In genomic region chr1:95665951-95666484, GRCm38 (mm10) we compare ENCODE assay signal across 8 mouse cellular contexts. TPM values are rescaled to one million over a fixed set of nuclear protein-coding genes. Genes with fewer than 3 reads are reported as not detected.
DNase-seq lines count a peak whose midpoint lies in the region; ATAC-seq lines count a peak whose summit lies in the region.

No protein-coding gene starts in this region.

- H3K36me3 ChIP-seq in forebrain, embryonic 10.5 days (replicated peaks), result no peaks in the 10 kb centered on the region
- H3K36me3 ChIP-seq in limb, embryonic 12.5 days, result no peaks in the 10 kb centered on the region
- H3K36me3 ChIP-seq in midbrain, embryonic 12.5 days, result no peaks in the 10 kb centered on the region
- no peaks in the 10 kb centered on the region for H3K36me3 ChIP-seq in splenic B cell, adult 2 months (ENCODE audit: control insufficient read depth, insufficient read depth, low read length, poor library complexity, severe bottlenecking)

- peak overlapping the region; percentile 91 for H3K4me2 ChIP-seq in limb, embryonic 12.5 days
- peak overlapping the region; percentile 79 for H3K4me2 ChIP-seq in midbrain, embryonic 12.5 days (replicated peaks)

- peak overlapping the region; percentile 72 for H3K27ac ChIP-seq in forebrain, embryonic 10.5 days
- H3K27ac ChIP-seq in limb, embryonic 12.5 days, result no peak overlapping the region
- peak overlapping the region; percentile 67 for H3K27ac ChIP-seq in midbrain, embryonic 12.5 days (replicated peaks)

- ATAC-seq in hematopoietic stem cell, adult 5-6 weeks (replicated peaks in 1 of 2; ENCODE audit: insufficient read depth in 1 of 2, low FRiP score in 2 of 2, low TSS enrichment in 1 of 2, low read depth in 1 of 2, poor library complexity in 2 of 2, severe bottlenecking in 2 of 2), result peak; percentile 0 to 6; a peak in 2 of 4 replicates
- no peak for ATAC-seq in limb, embryonic 12.5 days (ENCODE audit: insufficient number of reproducible peaks, insufficient read depth, low FRiP score, low TSS enrichment, low read depth)
- 0 out of 2 replicates have a peak, but pooled peaks have one; percentile 4 for ATAC-seq in midbrain, embryonic 12.5 days (ENCODE audit: low FRiP score, low read depth)
- no peak for ATAC-seq in erythroblast, adult 5-6 weeks (replicated peaks; ENCODE audit: low FRiP score, poor library complexity, severe bottlenecking)

- H3K4me1 ChIP-seq in forebrain, embryonic 10.5 days, result peaks cover 25% of the 10 kb centered on the region
- H3K4me1 ChIP-seq in limb, embryonic 12.5 days (replicated peaks), result peaks cover 18% of the 10 kb centered on the region; the same call in 1 of the 2 replicates
- H3K4me1 ChIP-seq in midbrain, embryonic 12.5 days, result peaks cover 11% of the 10 kb centered on the region; the same call in 1 of the 2 replicates

- H3K9me3 ChIP-seq in forebrain, embryonic 10.5 days, result no peaks in the 10 kb centered on the region
- H3K9me3 ChIP-seq in limb, embryonic 12.5 days, result no peaks in the 10 kb centered on the region
- H3K9me3 ChIP-seq in midbrain, embryonic 12.5 days, result no peaks in the 10 kb centered on the region

- H3K4me3 ChIP-seq in forebrain, embryonic 10.5 days, result peak overlapping the region; percentile 66
- peak overlapping the region; percentile 53 for H3K4me3 ChIP-seq in limb, embryonic 12.5 days (replicated peaks)
- peak overlapping the region; percentile 68 for H3K4me3 ChIP-seq in midbrain, embryonic 12.5 days

- intact Hi-C loops in left cerebral cortex, postnatal 25 days (cut with DNase I), result loop anchor here (2.0 kb wide), 1 partner anchor 351 kb away; no protein-coding TSS in a partner anchor

- 2% methylated on average over 17 of the region's 17 CpGs for WGBS in forebrain, embryonic 10.5 days
- 2% methylated on average over 17 of the region's 17 CpGs for WGBS in limb, embryonic 12.5 days
- WGBS in midbrain, embryonic 12.5 days, result 2% methylated on average over 17 of the region's 17 CpGs

- peak; percentile 9 to 10 for DNase-seq in left cerebral cortex, postnatal 25 days (ENCODE audit: low spot score in 2 of 2)
- no peak for DNase-seq in left cerebral cortex, adult 8-10 months (ENCODE audit: low spot score in 2 of 2)
- peak; percentile 38 for DNase-seq in forebrain, embryonic 10.5 days (ENCODE audit: extremely low spot score, low spot score)
- DNase-seq in splenic B cell, adult 2 months (ENCODE audit: low read depth, low spot score), result peak; percentile 66

- H3K27me3 ChIP-seq in forebrain, embryonic 10.5 days (ENCODE audit: poor library complexity, severe bottlenecking), result peaks cover 19% of the 10 kb centered on the region
- peaks cover 34% of the 10 kb centered on the region for H3K27me3 ChIP-seq in limb, embryonic 12.5 days
- H3K27me3 ChIP-seq in midbrain, embryonic 12.5 days, result 0 out of 2 replicates have a peak, but pooled peaks cover 5% of the 10 kb centered on the region
- H3K27me3 ChIP-seq in splenic B cell, adult 2 months (ENCODE audit: control insufficient read depth, insufficient read depth, low read length, poor library complexity, severe bottlenecking), result no peaks in the 10 kb centered on the region

- H3K9ac ChIP-seq in limb, embryonic 12.5 days (replicated peaks), result no peak overlapping the region; the same call in 1 of the 2 replicates
- peak overlapping the region; percentile 76 for H3K9ac ChIP-seq in midbrain, embryonic 12.5 days (replicated peaks)

RNA-seq across cellular contexts. Expression of gene St8sia4, which starts 1.4 kb away (rescaled TPM):
- 10 to 100 TPM in 1 of 2 experiments, 1 to 10 TPM in 1; 9.8 to 10.7 TPM for total RNA-seq in left cerebral cortex, postnatal 25 days (2021)
- 10 to 100 TPM in 3 of 4 experiments, 1 to 10 TPM in 1; 8.6 to 10.8 (median 10.0) TPM for total RNA-seq in left cerebral cortex, adult 8-10 months (2022)
- polyA plus RNA-seq in forebrain, embryonic 10.5 days (2016; fragmentation: Nextera tagmentation; extraction: Ambion mirVana), result 5.6 and 6.2 TPM in 2 replicates
- total RNA-seq in hematopoietic stem cell, adult 5-6 weeks (2017), result 84.7 and 112 TPM in 2 replicates
- polyA plus RNA-seq in limb, embryonic 12.5 days (2016; fragmentation: Nextera tagmentation; extraction: Ambion mirVana), result 3.7 and 3.8 TPM in 2 replicates
- polyA plus RNA-seq in midbrain, embryonic 12.5 days (2016; fragmentation: Nextera tagmentation; extraction: Ambion mirVana), result 21.7 and 24.0 TPM in 2 replicates
- 16.1 and 17.9 TPM in 2 replicates for total RNA-seq in erythroblast, adult 5-6 weeks (2015; ENCODE audit: low replicate concordance)
- 14.2 and 17.8 TPM in 2 replicates for total RNA-seq in erythroblast, adult 5-6 weeks (2017; ENCODE audit: low replicate concordance)

Comparison
In these comparisons a context has a peak if more than half of its experiments do, and no peak if none do; other contexts are left out.
1. DNase-seq: peak in left cerebral cortex, postnatal 25 days (2 of 2), forebrain, embryonic 10.5 days (single experiment) and splenic B cell, adult 2 months (single experiment); none in left cerebral cortex, adult 8-10 months (0 of 2).
2. ATAC-seq: peak in hematopoietic stem cell, adult 5-6 weeks (2 of 2) and midbrain, embryonic 12.5 days (single experiment); none in limb, embryonic 12.5 days (single experiment) and erythroblast, adult 5-6 weeks (single experiment).
3. Peak in every context shown above with its lines, with median percentiles within 50 percentile points of each other: H3K4me3 ChIP-seq.